Mouse (Mus musculus) myocyte (in vitro differentiated cells): ENCODE results near the gene Fam104a.

Experiments
- CEBPB ChIP-seq: IDR thresholded peaks from 2 replicates; pipeline ENCODE4 v1.6.1; 2011; ENCODE audit warnings: mild to moderate bottlenecking, moderate library complexity; ENCODE audit not compliant: poor library complexity, insufficient read depth, severe bottlenecking
- E2F4 ChIP-seq: IDR thresholded peaks from one replicate; pipeline ENCODE4 v1.6.1; 2011; ENCODE audit warnings: mild to moderate bottlenecking, control low read depth, moderate library complexity; ENCODE audit not compliant: insufficient read depth
- MAX ChIP-seq: IDR thresholded peaks from one replicate; pipeline ENCODE4 v1.6.1; 2011; ENCODE audit warnings: low read depth, mild to moderate bottlenecking, control low read depth
- MYOD1 ChIP-seq, 3 experiments: IDR thresholded peaks; one replicate each; pipeline ENCODE4 v1.6.1; 2011; ENCODE audit warnings: control low read depth in 2 of 3, low read depth in 2 of 3, mild to moderate bottlenecking in 2 of 3, moderate library complexity in 1 of 3; ENCODE audit not compliant: insufficient read length in 2 of 3, control insufficient read depth in 1 of 3
- MYOG ChIP-seq, 3 experiments: IDR thresholded peaks; one replicate each; pipeline ENCODE4 v1.6.1; 2011; ENCODE audit warnings: control low read depth in 2 of 3, low read depth in 2 of 3, mild to moderate bottlenecking in 2 of 3; ENCODE audit not compliant: insufficient read length in 2 of 3, control insufficient read depth in 1 of 3, insufficient read depth in 1 of 3
- POLR2A ChIP-seq: IDR thresholded peaks from one replicate; pipeline ENCODE4 v1.6.1; 2011; ENCODE audit warnings: low read depth, mild to moderate bottlenecking, control low read depth, moderate library complexity; ENCODE audit not compliant: insufficient read length
- POLR2AphosphoS2 ChIP-seq: IDR thresholded peaks from one replicate; pipeline ENCODE4 v1.6.1; 2011; ENCODE audit warnings: low read depth, control low read depth; ENCODE audit not compliant: insufficient read length
- SRF ChIP-seq: IDR thresholded peaks from one replicate; pipeline ENCODE4 v1.6.1; 2011; ENCODE audit warnings: low read depth; ENCODE audit not compliant: control insufficient read depth, insufficient read length
- TCF12 ChIP-seq: IDR thresholded peaks from one replicate; pipeline ENCODE4 v1.6.1; 2011; ENCODE audit warnings: mild to moderate bottlenecking, control low read depth; ENCODE audit not compliant: poor library complexity, insufficient read depth, severe bottlenecking
- TCF3 ChIP-seq: IDR thresholded peaks from one replicate; pipeline ENCODE4 v1.6.1; 2011; ENCODE audit warnings: low read depth, control low read depth; ENCODE audit not compliant: insufficient read length
- USF1 ChIP-seq: IDR thresholded peaks from one replicate; pipeline ENCODE4 v1.6.1; 2011; ENCODE audit warnings: low read depth, mild to moderate bottlenecking, control low read depth, moderate library complexity

- TF ChIP-seq POLR2AphosphoS2 (no peak), POLR2A (no peak), USF1 (no peak), TCF12 (no peak), SRF (no peak), MYOD1 (IDR thresholded peaks at IDR 0.05; ENCODE audit: control insufficient read depth in 1 of 3, insufficient read length in 2 of 3, low read depth in 2 of 3) (no peak), MYOG (IDR thresholded peaks at IDR 0.05; ENCODE audit: control insufficient read depth in 1 of 3, insufficient read depth in 1 of 3, insufficient read length in 2 of 3, low read depth in 2 of 3) (no peak), MAX (no peak), E2F4 (no peak), CEBPB (no peak), TCF3 (no peak)
Observed at GRCm38 (mm10) chr11:113633398-113633797, 50.6 kb downstream of the Fam104a start.
